8 mouse cellular contexts compared by ENCODE assay signal in the genomic region with DNA sequence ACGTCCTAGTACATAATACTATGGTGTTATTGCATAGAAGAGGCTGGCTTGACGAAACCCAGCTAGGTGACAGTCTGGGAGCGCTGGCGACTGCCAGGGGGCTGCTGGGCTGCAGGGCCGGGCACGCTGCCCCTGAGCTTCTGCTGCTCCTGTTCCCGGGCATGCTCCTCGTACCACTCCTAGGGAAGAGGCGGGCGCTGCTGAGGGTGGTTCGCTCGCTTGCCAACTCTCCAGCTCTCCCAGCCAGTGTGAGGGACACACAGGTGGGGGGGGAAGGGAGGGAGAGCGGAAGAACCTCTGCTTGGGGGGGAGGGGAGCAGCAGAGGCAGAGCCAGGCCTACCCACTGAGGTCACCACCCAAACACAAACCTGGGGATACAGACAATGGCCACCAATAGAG. TPM values are rescaled to one million over a fixed set of nuclear protein-coding genes. Genes with fewer than 3 reads are reported as not detected.
A peak's percentile ranks its signal among the peaks of the same experiment; 100 is the strongest.
DNase-seq lines count a peak whose midpoint lies in the region; ATAC-seq and TF ChIP-seq lines count a peak whose summit lies in the region.
"Had no signal": no experiment of that assay in that cellular context is flagged by ENCODE, and none has a peak within 500 bp of the region (broad histone marks: within the 10 kb centered on the region; RNA-seq: fewer than 3 reads in every experiment).

No protein-coding gene starts in this region.

- H3K4me3 ChIP-seq in forebrain, postnatal 0 days (ENCODE audit: low read depth, low read length), result no peak overlapping the region
- no peak overlapping the region for H3K4me3 ChIP-seq in myocyte
- H3K4me3 ChIP-seq in liver, embryonic 12.5 days, result no peak overlapping the region

- 54% methylated on average over 13 of the region's 13 CpGs for WGBS in forebrain, postnatal 0 days
- 90% methylated on average over 13 of the region's 13 CpGs for WGBS in liver, embryonic 12.5 days (ENCODE audit: insufficient replicate concordance)

- H3K79me2 ChIP-seq in myocyte (ENCODE audit: control insufficient read depth, insufficient read depth), result no peaks in the 10 kb centered on the region

- no peaks in the 10 kb centered on the region for H3K27me3 ChIP-seq in forebrain, postnatal 0 days (ENCODE audit: insufficient read depth, low read length)
- H3K27me3 ChIP-seq in myocyte (ENCODE audit: control insufficient read depth, insufficient read depth, insufficient read length), result no peaks in the 10 kb centered on the region
- H3K27me3 ChIP-seq in liver, embryonic 12.5 days (replicated peaks), result no peaks in the 10 kb centered on the region

- no peak overlapping the region for H3ac ChIP-seq in myocyte (ENCODE audit: control insufficient read depth, insufficient read length)

- no peak for TF ChIP-seq POLR2A in myocyte (IDR thresholded peaks at IDR 0.05; ENCODE audit: insufficient read length, low read depth)

- no peaks in the 10 kb centered on the region for H3K4me1 ChIP-seq in forebrain, postnatal 0 days (ENCODE audit: insufficient read depth)
- H3K4me1 ChIP-seq in liver, embryonic 12.5 days, result peaks cover 4% of the 10 kb centered on the region; the same call in 1 of the 2 replicates

- no peak for TF ChIP-seq CTCF in forebrain, postnatal 0 days (IDR thresholded peaks at IDR 0.05; ENCODE audit: low read depth)

- intact Hi-C loops in left cerebral cortex, postnatal 14 days (cut with DNase I), result no loop called here

- peak; percentile 42 for ATAC-seq in forebrain, postnatal 0 days
- no peak for ATAC-seq in liver, embryonic 12.5 days

- no peak overlapping the region for H3K9ac ChIP-seq in forebrain, postnatal 0 days
- no peak overlapping the region for H3K9ac ChIP-seq in liver, embryonic 12.5 days

- no peak overlapping the region for H3K4me2 ChIP-seq in forebrain, postnatal 0 days (ENCODE audit: low read depth)
- no peak overlapping the region for H3K4me2 ChIP-seq in myocyte (ENCODE audit: low read depth)
- H3K4me2 ChIP-seq in liver, embryonic 12.5 days, result no peak overlapping the region

- H3K36me3 ChIP-seq in forebrain, postnatal 0 days (ENCODE audit: insufficient read depth), result peaks cover 20% of the 10 kb centered on the region
- peaks cover 23% of the 10 kb centered on the region for H3K36me3 ChIP-seq in myocyte (ENCODE audit: control insufficient read depth, insufficient read depth)
- peaks cover 81% of the 10 kb centered on the region for H3K36me3 ChIP-seq in liver, embryonic 12.5 days

- peak; percentile 44 to 68 for DNase-seq in left cerebral cortex, adult 18-20 months (ENCODE audit: low spot score in 2 of 2)
- no peak for DNase-seq in left cerebral cortex, postnatal 14 days (ENCODE audit: low spot score in 2 of 2)
- DNase-seq in cerebellum, postnatal 10 days, result peak; percentile 84 to 89
- no peak for DNase-seq in forebrain, postnatal 0 days
- no peak for DNase-seq in gastrocnemius, postnatal 10 days

- H3K9me3 ChIP-seq in forebrain, postnatal 0 days (ENCODE audit: low read length), result no peaks in the 10 kb centered on the region
- no peaks in the 10 kb centered on the region for H3K9me3 ChIP-seq in liver, embryonic 12.5 days (replicated peaks)

- no peak overlapping the region for H3K27ac ChIP-seq in forebrain, postnatal 0 days (ENCODE audit: low read depth, low read length)
- H3K27ac ChIP-seq in liver, embryonic 12.5 days, result no peak overlapping the region

TF ChIP-seq in myocyte, 11 proteins besides CTCF, POLR2A, EP300 and RAD21:
- TF ChIP-seq POLR2AphosphoS2 (IDR thresholded peaks at IDR 0.05; ENCODE audit: insufficient read length, low read depth) (peak; percentile 59), E2F4 (IDR thresholded peaks at IDR 0.05; ENCODE audit: insufficient read depth) (no peak), MAX (IDR thresholded peaks at IDR 0.05; ENCODE audit: low read depth) (no peak), TCF3 (IDR thresholded peaks at IDR 0.05; ENCODE audit: insufficient read length, low read depth) (no peak), REST (IDR thresholded peaks at IDR 0.05; ENCODE audit: insufficient read depth, insufficient read length) (no peak), TCF12 (IDR thresholded peaks at IDR 0.05; ENCODE audit: insufficient read depth, poor library complexity, severe bottlenecking) (no peak), CEBPB (IDR thresholded peaks at IDR 0.05; ENCODE audit: insufficient read depth, poor library complexity, severe bottlenecking) (no peak)

RNA-seq across cellular contexts. Expression of a gene that starts 25.1 kb away (rescaled TPM):
- total RNA-seq in left cerebral cortex, adult 18-20 months (2021), result 1 to 10 TPM; 5.8 to 8.1 TPM
- total RNA-seq in left cerebral cortex, postnatal 14 days (2021), result 1 to 10 TPM; 5.2 to 5.4 TPM
- 2.5 and 4.9 TPM in 2 replicates for total RNA-seq in forebrain, postnatal 0 days (2014; rRNA removed)
- 1.6 and 2.0 TPM in 2 replicates for polyA plus RNA-seq in forebrain, postnatal 0 days (2015; fragmentation: Nextera tagmentation; extraction: Ambion mirVana)
- 19.6 TPM for polyA plus RNA-seq in myocyte (2012; fragmentation: generic; extraction: Trizol)
- total RNA-seq in gastrocnemius, postnatal 10 days (2021), result 10 to 100 TPM; 15.1 to 20.0 TPM
- 4.2 and 6.0 TPM in 2 replicates for polyA plus RNA-seq in liver, embryonic 12.5 days (2016; fragmentation: Nextera tagmentation; extraction: Ambion mirVana)

RNA-seq across cellular contexts. Expression of a gene that starts 32.6 kb away (rescaled TPM):
- total RNA-seq in left cerebral cortex, adult 18-20 months (2021), result 10 to 100 TPM; 54.5 to 57.2 TPM
- 10 to 100 TPM; 77.4 to 81.8 TPM for total RNA-seq in left cerebral cortex, postnatal 14 days (2021)
- total RNA-seq in forebrain, postnatal 0 days (2014; rRNA removed), result 19.5 and 23.7 TPM in 2 replicates
- 33.5 and 39.4 TPM in 2 replicates for polyA plus RNA-seq in forebrain, postnatal 0 days (2015; fragmentation: Nextera tagmentation; extraction: Ambion mirVana)
- 75.3 TPM for polyA plus RNA-seq in myocyte (2012; fragmentation: generic; extraction: Trizol)
- total RNA-seq in gastrocnemius, postnatal 10 days (2021), result 10 to 100 TPM; 36.7 to 38.0 TPM
- polyA plus RNA-seq in liver, embryonic 12.5 days (2016; fragmentation: Nextera tagmentation; extraction: Ambion mirVana), result 23.2 and 27.4 TPM in 2 replicates

RNA-seq across cellular contexts. Expression of a gene that starts 52.4 kb away (rescaled TPM):
- 10 to 100 TPM; 34.9 to 35.8 TPM for total RNA-seq in left cerebral cortex, adult 18-20 months (2021)
- total RNA-seq in left cerebral cortex, postnatal 14 days (2021), result 10 to 100 TPM; 47.7 to 50.0 TPM
- total RNA-seq in forebrain, postnatal 0 days (2014; rRNA removed), result 10.0 and 14.3 TPM in 2 replicates
- 7.9 and 11.1 TPM in 2 replicates for polyA plus RNA-seq in forebrain, postnatal 0 days (2015; fragmentation: Nextera tagmentation; extraction: Ambion mirVana)
- polyA plus RNA-seq in myocyte (2012; fragmentation: generic; extraction: Trizol), result 88.7 TPM
- total RNA-seq in gastrocnemius, postnatal 10 days (2021), result 10 to 100 TPM; 67.1 to 71.2 TPM
- polyA plus RNA-seq in liver, embryonic 12.5 days (2016; fragmentation: Nextera tagmentation; extraction: Ambion mirVana), result 24.8 and 25.4 TPM in 2 replicates

RNA-seq across cellular contexts. Expression of a gene that starts 52.8 kb away (rescaled TPM):
- total RNA-seq in left cerebral cortex, adult 18-20 months (2021), result 1 to 10 TPM in 1 of 2 experiments, under 1 TPM in 1; 0.70 to 1.3 TPM
- total RNA-seq in left cerebral cortex, postnatal 14 days (2021), result under 1 TPM; 0.22 to 0.59 TPM
- total RNA-seq in forebrain, postnatal 0 days (2014; rRNA removed), result 1.4 and 2.0 TPM in 2 replicates
- 1.4 and 1.8 TPM in 2 replicates for polyA plus RNA-seq in forebrain, postnatal 0 days (2015; fragmentation: Nextera tagmentation; extraction: Ambion mirVana)
- polyA plus RNA-seq in myocyte (2012; fragmentation: generic; extraction: Trizol), result 0.91 TPM
- total RNA-seq in gastrocnemius, postnatal 10 days (2021), result under 1 TPM; 0.40 to 0.50 TPM
- 2.0 and 2.1 TPM in 2 replicates for polyA plus RNA-seq in liver, embryonic 12.5 days (2016; fragmentation: Nextera tagmentation; extraction: Ambion mirVana)

RNA-seq across cellular contexts. Expression of a gene that starts 59.7 kb away (rescaled TPM):
- not detected for total RNA-seq in left cerebral cortex, adult 18-20 months (2021)
- not detected for total RNA-seq in left cerebral cortex, postnatal 14 days (2021)
- not detected in 2 replicates for total RNA-seq in forebrain, postnatal 0 days (2014; rRNA removed)
- not detected in 2 replicates for polyA plus RNA-seq in forebrain, postnatal 0 days (2015; fragmentation: Nextera tagmentation; extraction: Ambion mirVana)
- polyA plus RNA-seq in myocyte (2012; fragmentation: generic; extraction: Trizol), result not detected
- not detected for total RNA-seq in gastrocnemius, postnatal 10 days (2021)
- polyA plus RNA-seq in liver, embryonic 12.5 days (2016; fragmentation: Nextera tagmentation; extraction: Ambion mirVana), result not detected in 2 replicates
- polyA plus RNA-seq: intestine, embryonic 14.5 days had no signal

Comparison
In these comparisons a context has a peak if more than half of its experiments do, and no peak if none do; other contexts are left out.
1. DNase-seq: peak in left cerebral cortex, adult 18-20 months (2 of 2) and cerebellum, postnatal 10 days (2 of 2); none in left cerebral cortex, postnatal 14 days (0 of 2), forebrain, postnatal 0 days (single experiment) and gastrocnemius, postnatal 10 days (single experiment).